Mouse (Mus musculus): ENCODE measurements around the gene Sh2b1.

GRCm38 (mm10) chr7:126430167-126430566, 45.1 kb downstream of the Sh2b1 start:
- TF ChIP-seq CTCF (IDR thresholded peaks at IDR 0.05; ENCODE audit: borderline replicate concordance, control insufficient read depth, extremely low read depth, insufficient read depth, low read length, poor library complexity) (no peak), POLR2A (IDR thresholded peaks at IDR 0.05; ENCODE audit: control insufficient read depth, extremely low read depth, insufficient read depth, low read length, poor library complexity) (no peak)

Data from thymus, adult 2 months (tissue).